Mouse (Mus musculus) left cerebral cortex, postnatal 14 days (tissue): ENCODE measurements around the gene Tcf15. TPM values are rescaled to one million over a fixed set of nuclear protein-coding genes. Genes with fewer than 3 reads are reported as not detected.

Experiments
- DNase-seq, 2 experiments: peaks; one replicate each; pipeline ENCODE4 v3.0.0; 2021 to 2022; ENCODE audit warnings: low spot score in 2 of 2, mixed read lengths in 1 of 2
- intact Hi-C: fragments of 180-260 bp; cut with DNase I; formaldehyde crosslinking; loops from one replicate; pipeline ENCODE4 v1.15.1; 2025
- total RNA-seq, 2 experiments: library from RNA; stranded (reverse); gene quantifications; 2 replicates each; pipeline ENCODE4 v1.2.3; 2021

Gene Tcf15
- total RNA-seq, 2 experiments from 2014 or later: 0.75 to 1.2 TPM

DNA sequence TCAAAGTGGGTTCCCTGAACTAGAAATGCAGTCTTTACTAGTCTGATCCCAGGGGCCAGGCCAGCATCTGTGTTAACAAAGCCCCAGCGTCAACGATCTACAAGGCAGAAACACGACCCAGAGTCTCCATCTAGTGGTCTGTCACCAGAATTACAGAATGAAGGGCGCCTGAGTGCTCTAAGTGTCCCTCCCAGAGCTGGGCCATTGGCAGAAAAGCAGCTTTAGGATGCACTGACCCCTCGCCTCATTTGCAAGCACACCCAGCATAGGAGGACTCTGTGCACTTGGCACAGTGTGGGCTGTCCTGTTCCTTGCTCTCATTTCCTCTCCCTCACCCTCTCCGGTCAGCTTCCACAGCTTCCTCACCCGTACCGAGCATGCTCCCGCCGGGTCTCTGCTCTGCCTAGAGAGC lies 53.9 kb downstream of the Tcf15 start:
- intact Hi-C loops: loop anchor here (2.0 kb wide), 2 partner anchors 85 to 169 kb away; no protein-coding TSS in a partner anchor
- DNase-seq: peak; percentile 71 to 80

Other genes with a start within 250 kb of the Tcf15 start
- under 1 TPM; 0.20 to 0.23 TPM for gene Angpt4, start 232.4 kb upstream of the Tcf15 start, total RNA-seq
- gene Fam110a, start 163.3 kb upstream of the Tcf15 start, total RNA-seq: 1 to 10 TPM; 5.0 to 6.8 TPM
- gene Slc52a3, start 147.1 kb upstream of the Tcf15 start, total RNA-seq: 1 to 10 TPM; 3.8 to 3.9 TPM
- gene Scrt2, start 62.0 kb upstream of the Tcf15 start, total RNA-seq: 1 to 10 TPM; 9.0 to 9.1 TPM
- gene Srxn1, start 38.0 kb upstream of the Tcf15 start, total RNA-seq: 10 to 100 TPM; 58.4 to 62.4 TPM
- gene Csnk2a1, start 83.3 kb downstream of the Tcf15 start, total RNA-seq: 100 to 1,000 TPM; 107 TPM
- gene Tbc1d20, start 150.3 kb downstream of the Tcf15 start, total RNA-seq: 10 to 100 TPM; 50.1 to 54.8 TPM
- 100 to 1,000 TPM; 107 to 116 TPM for gene Rbck1, start 189.1 kb downstream of the Tcf15 start, total RNA-seq
- gene Trib3, start 200.5 kb downstream of the Tcf15 start, total RNA-seq: under 1 TPM; 0.34 to 0.99 TPM
- 10 to 100 TPM; 38.3 to 57.6 TPM for gene Nrsn2, start 233.1 kb downstream of the Tcf15 start, total RNA-seq